Mouse (Mus musculus) heart, embryonic 12.5 days (tissue): ENCODE measurements around the gene Dcpp1. TPM values are rescaled to one million over a fixed set of nuclear protein-coding genes. Genes with fewer than 3 reads are reported as not detected.
"Not testable (repeated sequence)": the region's sequence is repeated elsewhere in the genome, so short reads cannot be mapped to it uniquely, and the experiment has no call there.

Source experiments
- ATAC-seq: fragments of 200-750 bp; cut with Nextera tagmentation; 2 replicates; pipeline ENCODE4 v1.8.0; 2017; ENCODE audit warnings: moderate TSS enrichment, moderate library complexity; ENCODE audit not compliant: insufficient number of reproducible peaks, low FRiP score
- H3K27ac ChIP-seq: fragments of 300-500 bp; sonication (generic); 2 replicates; pipeline ENCODE4 v1.5.1; 2016; ENCODE audit warnings: mild to moderate bottlenecking, moderate library complexity; ENCODE audit not compliant: poor library complexity, severe bottlenecking
- H3K27me3 ChIP-seq: fragments of 300-500 bp; sonication (generic); replicated peaks from 2 replicates; pipeline ENCODE4 v1.6.1; 2016; ENCODE audit warnings: mild to moderate bottlenecking, moderate library complexity
- H3K36me3 ChIP-seq: fragments of 300-500 bp; sonication (generic); 2 replicates; pipeline ENCODE4 v1.6.1; 2016; ENCODE audit warnings: mild to moderate bottlenecking, moderate library complexity
- H3K4me1 ChIP-seq: fragments of 300-500 bp; sonication (generic); replicated peaks from 2 replicates; pipeline ENCODE4 v1.6.1; 2016; ENCODE audit warnings: mild to moderate bottlenecking
- H3K4me2 ChIP-seq: fragments of 300-500 bp; sonication (generic); 2 replicates; pipeline ENCODE4 v1.6.1; 2016; ENCODE audit warnings: mild to moderate bottlenecking, moderate library complexity
- H3K4me3 ChIP-seq: fragments of 300-500 bp; sonication (generic); 2 replicates; pipeline ENCODE4 v1.5.1; 2016; ENCODE audit warnings: mild to moderate bottlenecking
- H3K9ac ChIP-seq: fragments of 300-500 bp; sonication (generic); 2 replicates; pipeline ENCODE4 v1.6.1; 2016; ENCODE audit warnings: mild to moderate bottlenecking, moderate library complexity
- H3K9me3 ChIP-seq: fragments of 300-500 bp; sonication (generic); replicated peaks from 2 replicates; pipeline ENCODE4 v1.6.1; 2016; ENCODE audit warnings: mild to moderate bottlenecking, moderate library complexity
- WGBS: fragments of 180-500 bp; shearing (Covaris S2); methylation state at CpG from one replicate; pipeline ENCODE4 v1.1.7; 2016; 5-methylcytosine and 5-hydroxymethylcytosine counted together
- polyA plus RNA-seq: library from polyadenylated mRNA; unstranded; fragments of >200 nt; fragmentation: Nextera tagmentation; extraction: Ambion mirVana; gene quantifications from 2 replicates; pipeline ENCODE4 v1.2.1, GENCODE M21; 2016

Gene Dcpp1
- polyA plus RNA-seq, 1 experiment from 2014 or later = not detected

- Histone ChIP-seq H3K27me3 (0 out of 2 replicates have a peak, but pooled peaks cover 3% of the 10 kb centered on the region), H3K4me1 (peaks cover 9% of the 10 kb centered on the region), H3K9me3 (no peaks in the 10 kb centered on the region), H3K4me3 (no peak overlapping the region), H3K9ac (no peak overlapping the region), H3K4me2 (no peak overlapping the region), H3K27ac (no peak overlapping the region), H3K36me3 (no peaks in the 10 kb centered on the region)
- no peak for ATAC-seq
- WGBS = 77% methylated on average over 6 of the region's 6 CpGs
Measured at GRCm38 (mm10) chr17:23857193-23857592, 23.5 kb upstream of the Dcpp1 start.

DNA sequence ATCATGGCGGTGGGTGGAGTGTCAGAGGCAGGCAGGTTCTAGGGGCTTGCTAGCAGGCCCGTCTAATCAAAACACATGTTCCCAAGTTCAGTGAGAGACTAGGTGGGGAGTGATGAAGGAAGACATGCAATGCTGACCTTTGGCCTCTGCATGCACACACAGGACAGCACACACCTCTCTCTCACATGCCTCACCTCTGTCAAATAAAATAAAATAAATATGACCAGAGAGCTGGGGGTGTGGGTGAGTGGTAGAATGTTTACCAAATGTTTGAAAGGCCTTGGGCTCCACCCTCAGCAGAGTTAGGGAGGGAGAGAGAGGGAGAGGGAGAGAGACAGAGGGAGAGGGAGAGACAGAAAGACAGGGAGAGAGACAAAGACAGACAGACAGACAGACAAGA lies 22.8 kb upstream of the Dcpp1 start:
- no peak overlapping the region for H3K4me2 ChIP-seq
- no peak overlapping the region for H3K27ac ChIP-seq
- H3K9me3 ChIP-seq = no peaks in the 10 kb centered on the region
- ATAC-seq = no peak
- no peak overlapping the region for H3K4me3 ChIP-seq
- peaks cover 9% of the 10 kb centered on the region for H3K4me1 ChIP-seq
- H3K36me3 ChIP-seq = no peaks in the 10 kb centered on the region
- H3K9ac ChIP-seq = no peak overlapping the region
- 75% methylated on average over 2 of the region's 2 CpGs for WGBS
- 0 out of 2 replicates have a peak, but pooled peaks cover 3% of the 10 kb centered on the region for H3K27me3 ChIP-seq

GRCm38 (mm10) chr17:23862926-23863325 lies 17.8 kb upstream of the Dcpp1 start:
- Histone ChIP-seq H3K36me3 (no peaks in the 10 kb centered on the region), H3K4me1 (no peaks in the 10 kb centered on the region), H3K27ac (no peak overlapping the region), H3K9me3 (peaks cover 5% of the 10 kb centered on the region; the same call in 1 of the 2 replicates), H3K4me3 (no peak overlapping the region), H3K9ac (no peak overlapping the region), H3K27me3 (0 out of 2 replicates have a peak, but pooled peaks cover 3% of the 10 kb centered on the region), H3K4me2 (no peak overlapping the region)
- no peak for ATAC-seq
- WGBS = 80% methylated on average over 4 of the region's 4 CpGs

DNA sequence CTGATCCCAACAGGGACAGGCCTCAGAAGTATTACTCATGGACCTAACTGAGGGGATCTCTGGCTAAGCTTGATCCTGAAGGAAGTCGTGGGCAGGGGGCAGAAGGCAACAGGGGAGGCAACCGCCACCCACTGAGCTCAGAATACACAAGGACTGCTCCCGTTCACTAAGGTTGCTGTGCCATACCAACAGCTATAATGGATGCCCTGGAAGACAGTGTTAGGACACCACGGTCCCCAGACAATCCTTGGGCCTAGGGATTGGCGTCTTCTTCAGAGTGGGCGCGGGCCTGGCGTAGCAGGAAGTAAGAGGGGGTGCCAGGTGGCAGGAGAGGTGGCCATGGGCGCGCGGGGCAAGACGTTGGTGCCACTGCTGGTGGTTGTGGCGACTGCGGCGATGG lies 12.9 kb upstream of the Dcpp1 start, which contains the start of gene Prss21:
TSS of gene Prss21 (plus strand) at position 301 of the 400 bp plus-strand sequence.
- WGBS = 78% methylated on average over 15 of the region's 15 CpGs
- ATAC-seq = no peak
- Histone ChIP-seq H3K4me2 (no peak within 1 kb of the TSS), H3K4me1 (no peaks in the 10 kb centered on the region), H3K27ac (no peak within 1 kb of the TSS), H3K27me3 (0 out of 2 replicates have a peak, but pooled peaks cover 5% of the 10 kb centered on the region), H3K4me3 (no peak within 1 kb of the TSS), H3K9me3 (peaks cover 5% of the 10 kb centered on the region; the same call in 1 of the 2 replicates), H3K36me3 (no peaks in the 10 kb centered on the region), H3K9ac (no peak within 1 kb of the TSS)

- Histone ChIP-seq H3K27me3 (0 out of 2 replicates have a peak, but pooled peaks cover 5% of the 10 kb centered on the region), H3K4me1 (no peaks in the 10 kb centered on the region), H3K27ac (no peak overlapping the region), H3K4me3 (no peak overlapping the region), H3K36me3 (no peaks in the 10 kb centered on the region), H3K9me3 (peaks cover 5% of the 10 kb centered on the region; the same call in 1 of the 2 replicates), H3K4me2 (no peak overlapping the region), H3K9ac (no peak overlapping the region)
- ATAC-seq = no peak
- 84% methylated on average over 11 of the region's 11 CpGs for WGBS
Measured at GRCm38 (mm10) chr17:23868513-23868912, 12.2 kb upstream of the Dcpp1 start.

DNA sequence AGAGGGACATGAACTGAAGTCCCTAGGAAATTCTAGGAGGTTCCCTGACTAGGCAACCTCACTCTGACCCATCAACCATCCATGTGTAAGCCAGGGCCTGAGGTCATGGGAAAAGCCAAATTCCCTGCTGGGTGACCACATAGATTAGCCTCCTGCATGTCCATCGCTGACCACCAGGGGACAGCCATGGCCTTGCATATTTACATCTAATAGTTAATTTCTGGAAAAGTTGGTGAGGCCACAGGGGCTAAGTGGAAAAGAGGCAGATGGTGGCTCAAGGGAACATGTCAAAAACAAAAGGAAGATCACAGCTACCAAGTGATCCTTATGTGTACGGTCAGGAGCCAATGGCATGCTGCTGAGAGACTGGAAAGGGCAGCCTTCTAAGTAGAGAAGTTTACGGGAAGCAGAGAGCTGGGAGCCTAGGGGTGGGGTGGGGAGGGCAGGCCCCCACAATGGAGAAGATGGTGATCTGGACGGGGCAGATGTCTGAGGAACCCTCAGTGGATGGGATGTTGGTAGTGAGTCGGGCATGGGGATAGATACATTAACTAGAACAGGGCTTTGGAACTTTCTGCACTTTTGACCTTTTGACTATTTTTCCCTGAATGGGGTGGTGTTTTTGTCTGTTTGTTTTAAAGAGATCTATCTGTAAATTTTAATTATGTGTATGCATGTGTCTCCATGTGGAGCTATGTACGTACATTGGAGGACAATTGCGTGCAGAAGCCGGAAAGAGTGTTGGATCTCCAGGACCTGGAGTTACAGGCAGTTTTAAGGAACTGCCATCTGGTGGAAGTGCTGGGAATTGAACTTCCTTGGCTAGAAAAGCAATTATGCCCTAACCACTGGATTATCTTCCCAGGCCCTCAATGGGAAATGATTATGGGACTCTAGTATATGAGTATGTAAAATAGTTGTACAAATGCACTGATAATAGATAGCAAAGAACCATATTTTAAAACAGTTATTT lies 6.5 kb upstream of the Dcpp1 start:
- H3K4me3 ChIP-seq = no peak overlapping the region
- H3K9ac ChIP-seq = no peak overlapping the region
- H3K4me2 ChIP-seq = no peak overlapping the region
- WGBS = 43% methylated on average over 8 of the region's 8 CpGs
- ATAC-seq = no peak
- no peaks in the 10 kb centered on the region; the same call in 1 of the 2 replicates for H3K4me1 ChIP-seq
- no peaks in the 10 kb centered on the region for H3K36me3 ChIP-seq
- H3K27ac ChIP-seq = no peak overlapping the region
- no peaks in the 10 kb centered on the region for H3K9me3 ChIP-seq
- H3K27me3 ChIP-seq = no peaks in the 10 kb centered on the region

DNA sequence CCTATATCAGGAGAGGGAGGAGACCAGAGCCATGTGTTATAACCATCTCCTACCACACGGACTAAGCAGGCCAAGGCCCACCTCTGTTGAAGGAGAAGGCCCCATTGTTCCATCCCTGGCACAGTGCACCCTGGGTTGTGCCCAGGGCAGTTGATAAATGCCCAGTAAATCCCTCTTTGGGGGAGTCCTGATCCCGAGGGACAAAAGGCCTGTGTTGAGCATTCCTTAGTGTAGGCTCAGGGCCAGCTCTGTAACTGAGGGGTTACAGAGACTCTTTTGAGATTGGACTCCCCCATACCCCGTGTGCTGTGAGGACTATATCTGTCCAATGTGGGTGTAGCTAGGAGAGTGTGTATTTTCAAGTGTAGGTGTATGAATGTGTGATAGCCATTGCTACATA lies 3.9 kb upstream of the Dcpp1 start:
- H3K4me3 ChIP-seq = no peak overlapping the region
- no peaks in the 10 kb centered on the region for H3K27me3 ChIP-seq
- H3K4me2 ChIP-seq = no peak overlapping the region
- WGBS = 61% methylated on average over 3 of the region's 3 CpGs
- ATAC-seq = no peak
- no peaks in the 10 kb centered on the region; the same call in 1 of the 2 replicates for H3K4me1 ChIP-seq
- H3K27ac ChIP-seq = no peak overlapping the region
- H3K36me3 ChIP-seq = no peaks in the 10 kb centered on the region
- H3K9ac ChIP-seq = no peak overlapping the region
- no peaks in the 10 kb centered on the region for H3K9me3 ChIP-seq

DNA sequence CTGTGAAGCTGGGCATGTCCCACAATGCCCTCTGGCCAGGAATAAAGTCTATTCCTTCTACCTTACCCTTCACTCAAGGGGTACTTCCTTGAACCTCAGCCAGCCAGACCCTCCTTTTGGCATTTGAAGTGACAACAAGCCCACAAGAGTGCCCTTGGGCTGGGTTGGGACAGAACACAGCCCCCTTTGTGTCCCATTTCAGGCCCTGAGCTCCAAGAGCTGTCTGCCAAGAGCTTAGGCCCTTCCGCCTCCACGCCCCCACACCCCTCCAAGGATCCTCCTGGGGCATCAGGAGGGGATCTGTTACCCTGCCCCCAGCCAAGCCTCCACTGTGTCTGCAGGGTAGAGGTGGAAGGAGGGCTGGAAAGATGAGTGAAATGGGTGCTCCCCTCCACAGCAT lies 3.5 kb upstream of the Dcpp1 start:
- WGBS = 80% methylated on average over 2 of the region's 2 CpGs
- H3K4me2 ChIP-seq = no peak overlapping the region
- H3K27ac ChIP-seq = no peak overlapping the region
- no peaks in the 10 kb centered on the region for H3K27me3 ChIP-seq
- H3K4me1 ChIP-seq = no peaks in the 10 kb centered on the region; the same call in 1 of the 2 replicates
- H3K4me3 ChIP-seq = no peak overlapping the region
- no peaks in the 10 kb centered on the region for H3K9me3 ChIP-seq
- ATAC-seq = no peak
- no peaks in the 10 kb centered on the region for H3K36me3 ChIP-seq
- H3K9ac ChIP-seq = no peak overlapping the region

- H3K27me3 ChIP-seq, ATAC-seq, H3K4me3 ChIP-seq, H3K27ac ChIP-seq, H3K9ac ChIP-seq, H3K36me3 ChIP-seq, H3K4me1 ChIP-seq, H3K9me3 ChIP-seq, H3K4me2 ChIP-seq: not testable (repeated sequence)
- 62% methylated on average over 4 of the region's 4 CpGs for WGBS
Measured at GRCm38 (mm10) chr17:23917158-23917557, 36.5 kb downstream of the Dcpp1 start, which contains the start of gene Dcpp3. Gene Dcpp3 (plus strand): TSS chr17:23917458.

DNA sequence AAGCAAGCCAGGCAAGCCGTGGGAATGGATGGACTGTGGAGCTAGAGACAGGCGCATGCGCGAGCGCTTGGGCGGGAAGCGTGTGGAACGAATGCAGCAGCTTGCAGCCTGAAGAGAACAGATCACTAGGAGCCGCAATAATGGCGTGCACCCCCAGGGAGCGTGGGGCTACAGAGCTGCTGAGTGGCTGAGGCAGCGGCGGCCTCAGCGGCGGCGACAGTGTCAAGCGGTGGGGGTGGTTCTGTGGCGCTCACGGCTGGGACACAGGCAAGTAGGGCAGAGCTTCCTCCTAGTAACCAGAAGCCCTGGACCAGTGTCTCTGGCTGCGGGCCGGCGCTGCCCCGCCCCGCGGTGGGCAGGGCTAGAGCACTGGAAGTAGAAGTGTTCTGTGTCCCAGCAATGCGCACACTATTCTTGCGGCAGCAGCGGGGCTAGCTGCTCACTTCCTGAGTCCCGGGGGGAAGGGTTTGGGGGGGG lies 43.9 kb downstream of the Dcpp1 start:
- Histone ChIP-seq H3K4me1 (peaks cover 6% of the 10 kb centered on the region), H3K36me3 (no peaks in the 10 kb centered on the region), H3K4me2 (peak overlapping the region; percentile 81), H3K9ac (peak overlapping the region; percentile 75), H3K27me3 (0 out of 2 replicates have a peak, but pooled peaks cover 2% of the 10 kb centered on the region), H3K27ac (peak overlapping the region; percentile 97), H3K9me3 (no peaks in the 10 kb centered on the region), H3K4me3 (peak overlapping the region; percentile 59)
- ATAC-seq = peak; percentile 97
- under 1% methylated on average over 29 of the region's 29 CpGs for WGBS

DNA sequence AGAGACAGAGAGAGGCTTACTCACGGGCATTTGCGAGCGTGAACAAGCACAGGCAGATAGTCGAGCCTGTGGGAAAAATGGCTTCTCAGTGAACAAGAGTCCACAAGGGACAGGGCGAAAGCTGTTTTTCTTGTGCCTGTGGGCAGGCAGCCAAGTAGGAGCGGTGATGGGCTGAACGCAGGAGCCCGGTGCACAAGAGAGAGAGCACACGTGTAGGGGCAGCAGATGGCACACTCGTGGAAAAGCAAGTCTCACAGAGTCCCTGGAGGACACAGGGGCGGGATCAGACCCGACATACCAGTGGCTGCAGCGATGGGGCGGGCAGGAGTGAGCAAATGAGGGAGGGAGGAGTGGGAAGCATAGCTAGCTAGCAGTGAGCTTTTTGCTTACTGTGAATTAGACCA lies 44.4 kb downstream of the Dcpp1 start:
- ATAC-seq = peak; percentile 80
- H3K27me3 ChIP-seq = 0 out of 2 replicates have a peak, but pooled peaks cover 2% of the 10 kb centered on the region
- H3K36me3 ChIP-seq = no peaks in the 10 kb centered on the region
- peak overlapping the region; percentile 81 for H3K4me2 ChIP-seq
- WGBS = under 1% methylated on average over 14 of the region's 14 CpGs
- no peaks in the 10 kb centered on the region for H3K9me3 ChIP-seq
- peak overlapping the region; percentile 59 for H3K4me3 ChIP-seq
- H3K27ac ChIP-seq = peak overlapping the region; percentile 97
- H3K9ac ChIP-seq = peak overlapping the region; percentile 75
- H3K4me1 ChIP-seq = peaks cover 6% of the 10 kb centered on the region
